Mouse (Mus musculus): ENCODE measurements at regions not wholly inside any gene's neighbourhood (a gene's known extent, or its start where the extent isn't known, plus 50 kb on each side); places are given as distances from the start of the nearest gene placed in this dataset.

GRCm38 (mm10) chr3:144013481-144014125 lies 191.4 kb downstream of the Lmo4 start:
- in situ Hi-C loops (cut with MboI, MseI) = no loop called here

GRCm38 (mm10) chr3:144012820-144013219 lies 192.2 kb downstream of the Lmo4 start:
- in situ Hi-C loops (cut with MboI, MseI) = no loop called here

- in situ Hi-C loops (cut with MboI, MseI) = no loop called here
Measured at GRCm38 (mm10) chr3:144012173-144012572, 192.8 kb downstream of the Lmo4 start.

- in situ Hi-C loops (cut with MboI, MseI) = no loop called here
Measured at GRCm38 (mm10) chr3:144011456-144012025, 193.5 kb downstream of the Lmo4 start.

- in situ Hi-C loops (cut with MboI, MseI) = no loop called here
Measured at GRCm38 (mm10) chr3:144010558-144010957, 194.5 kb downstream of the Lmo4 start.

- in situ Hi-C loops (cut with MboI, MseI) = no loop called here
Measured at GRCm38 (mm10) chr3:144007111-144007619, 197.9 kb downstream of the Lmo4 start.

- in situ Hi-C loops (cut with MboI, MseI) = loop anchor here in 1 of 2 experiments (25.0 kb wide), 1 partner anchor 1164 kb away; no protein-coding TSS in a partner anchor
Measured at GRCm38 (mm10) chr3:143997909-143998308, 207.1 kb downstream of the Lmo4 start.

- in situ Hi-C loops (cut with MboI, MseI) = loop anchor here in 1 of 2 experiments (25.0 kb wide), 1 partner anchor 1167 kb away; no protein-coding TSS in a partner anchor
Measured at GRCm38 (mm10) chr3:143995045-143995444, 210.0 kb downstream of the Lmo4 start.

GRCm38 (mm10) chr3:143988991-143989390 lies 216.0 kb downstream of the Lmo4 start:
- in situ Hi-C loops (cut with MboI, MseI) = loop anchor here (10.0 to 25.0 kb wide), 2 partner anchors 984 to 1173 kb away; no protein-coding TSS in a partner anchor

GRCm38 (mm10) chr3:143988037-143988436 lies 217.0 kb downstream of the Lmo4 start:
- in situ Hi-C loops (cut with MboI, MseI) = loop anchor here (10.0 to 25.0 kb wide), 2 partner anchors 983 to 1174 kb away; no protein-coding TSS in a partner anchor

GRCm38 (mm10) chr3:143986798-143987197 lies 218.2 kb downstream of the Lmo4 start:
- in situ Hi-C loops (cut with MboI, MseI) = loop anchor here (10.0 to 25.0 kb wide), 2 partner anchors 982 to 1176 kb away; no protein-coding TSS in a partner anchor

- in situ Hi-C loops (cut with MboI, MseI) = loop anchor here (10.0 to 25.0 kb wide), 2 partner anchors 981 to 1176 kb away; no protein-coding TSS in a partner anchor
Measured at GRCm38 (mm10) chr3:143986200-143986506, 218.9 kb downstream of the Lmo4 start.

- in situ Hi-C loops (cut with MboI, MseI) = loop anchor here (10.0 to 25.0 kb wide), 2 partner anchors 981 to 1177 kb away; no protein-coding TSS in a partner anchor
Measured at GRCm38 (mm10) chr3:143985349-143986199, 219.4 kb downstream of the Lmo4 start.

- in situ Hi-C loops (cut with MboI, MseI) = loop anchor here in 1 of 2 experiments (25.0 kb wide), 1 partner anchor 1184 kb away; no protein-coding TSS in a partner anchor
Measured at GRCm38 (mm10) chr3:143978703-143979102, 226.3 kb downstream of the Lmo4 start.

- in situ Hi-C loops (cut with MboI, MseI) = loop anchor here in 1 of 2 experiments (25.0 kb wide), 1 partner anchor 1184 kb away; no protein-coding TSS in a partner anchor
Measured at GRCm38 (mm10) chr3:143977886-143978447, 227.1 kb downstream of the Lmo4 start.

GRCm38 (mm10) chr3:143973582-143973981 lies 231.4 kb downstream of the Lmo4 start:
- in situ Hi-C loops (cut with MboI, MseI) = no loop called here

- in situ Hi-C loops (cut with MboI, MseI) = no loop called here
Measured at GRCm38 (mm10) chr3:143972351-143972750, 232.7 kb downstream of the Lmo4 start.

GRCm38 (mm10) chr3:143970771-143971170 lies 234.2 kb downstream of the Lmo4 start:
- in situ Hi-C loops (cut with MboI, MseI) = no loop called here

- in situ Hi-C loops (cut with MboI, MseI) = no loop called here
Measured at GRCm38 (mm10) chr3:143955508-143955907, 249.5 kb downstream of the Lmo4 start.

GRCm38 (mm10) chr3:143954822-143955221 lies 250.2 kb downstream of the Lmo4 start:
- in situ Hi-C loops (cut with MboI, MseI) = no loop called here

GRCm38 (mm10) chr3:143952289-143952688 lies 252.7 kb downstream of the Lmo4 start:
- in situ Hi-C loops (cut with MboI, MseI) = no loop called here

Measured in T-helper 17 cell (primary cell).